In genomic region chr7:15982729-15983407, GRCm38 (mm10) we compare ENCODE assay signal across 9 mouse cellular contexts. TPM values are rescaled to one million over a fixed set of nuclear protein-coding genes. Genes with fewer than 3 reads are reported as not detected.
DNase-seq lines count a peak whose midpoint lies in the region; ATAC-seq and TF ChIP-seq lines count a peak whose summit lies in the region.
"Had no signal": no experiment of that assay in that cellular context is flagged by ENCODE, and none has a peak within 500 bp of the region (broad histone marks: within the 10 kb centered on the region; RNA-seq: fewer than 3 reads in every experiment).

No protein-coding gene starts in this region.

- intact Hi-C loops in left cerebral cortex, adult 2 months (cut with DNase I) = loop anchor here (1.0 to 5.0 kb wide), 2 partner anchors 69 to 169 kb away; no protein-coding TSS in a partner anchor

- peak; percentile 85 for TF ChIP-seq CTCF in left cerebral cortex, adult 2 months (IDR thresholded peaks at IDR 0.05)
- TF ChIP-seq CTCF in lung, embryonic 14.5 days (IDR thresholded peaks at IDR 0.05; ENCODE audit: low read depth) = peak; percentile 74

- H3K4me3 ChIP-seq in left cerebral cortex, adult 2 months = no peak overlapping the region
- no peak overlapping the region for H3K4me3 ChIP-seq in lung, embryonic 14.5 days (ENCODE audit: low read depth, low read length)
- H3K4me3 ChIP-seq in neural tube, embryonic 15.5 days (replicated peaks) = no peak overlapping the region
- H3K4me3 ChIP-seq: heart, embryonic 13.5 days had no signal

- no peak overlapping the region for H3K4me2 ChIP-seq in lung, embryonic 14.5 days
- no peak overlapping the region for H3K4me2 ChIP-seq in neural tube, embryonic 15.5 days
- H3K4me2 ChIP-seq: heart, embryonic 13.5 days had no signal

- no peak overlapping the region for H3K27ac ChIP-seq in left cerebral cortex, adult 2 months
- H3K27ac ChIP-seq in lung, embryonic 14.5 days (ENCODE audit: low read depth) = no peak overlapping the region
- H3K27ac ChIP-seq in neural tube, embryonic 15.5 days (replicated peaks) = no peak overlapping the region

- DNase-seq in adrenal gland, postnatal 14 days = peak; percentile 67
- no peak for DNase-seq in adrenal gland, postnatal 25 days
- no peak for DNase-seq in left cerebral cortex, adult 2 months (ENCODE audit: extremely low spot score in 1 of 2, low spot score in 2 of 2)
- DNase-seq in left cerebral cortex, adult 8-10 months (ENCODE audit: low spot score in 2 of 2) = no peak
- DNase-seq in ZHBTc4 (ENCODE audit: low read depth, low spot score) = peak; percentile 63
- peak; percentile 78 for DNase-seq in lung, embryonic 14.5 days
- no peak for DNase-seq in ovary, adult 18-20 months (ENCODE audit: low spot score)

- H3K9me3 ChIP-seq in lung, embryonic 14.5 days (ENCODE audit: low read depth, low read length) = no peaks in the 10 kb centered on the region
- no peaks in the 10 kb centered on the region for H3K9me3 ChIP-seq in neural tube, embryonic 15.5 days (replicated peaks)
- H3K9me3 ChIP-seq: heart, embryonic 13.5 days had no signal

- H3K27me3 ChIP-seq in lung, embryonic 14.5 days (ENCODE audit: insufficient read depth, low read length) = no peaks in the 10 kb centered on the region
- no peaks in the 10 kb centered on the region for H3K27me3 ChIP-seq in neural tube, embryonic 15.5 days (replicated peaks)
- H3K27me3 ChIP-seq: heart, embryonic 13.5 days had no signal

- H3K4me1 ChIP-seq in lung, embryonic 14.5 days (ENCODE audit: insufficient read depth) = no peaks in the 10 kb centered on the region
- no peaks in the 10 kb centered on the region for H3K4me1 ChIP-seq in neural tube, embryonic 15.5 days

- WGBS in lung, embryonic 14.5 days = 37% methylated on average over 4 of the region's 4 CpGs
- 48% methylated on average over 4 of the region's 4 CpGs for WGBS in neural tube, embryonic 15.5 days

- ATAC-seq in lung, embryonic 14.5 days (ENCODE audit: insufficient read depth) = no peak
- ATAC-seq in neural tube, embryonic 15.5 days (ENCODE audit: low FRiP score) = no peak

- H3K36me3 ChIP-seq in lung, embryonic 14.5 days (ENCODE audit: insufficient read depth) = peaks cover 80% of the 10 kb centered on the region
- peaks cover 44% of the 10 kb centered on the region for H3K36me3 ChIP-seq in neural tube, embryonic 15.5 days

- H3K9ac ChIP-seq in lung, embryonic 14.5 days = no peak overlapping the region
- H3K9ac ChIP-seq in neural tube, embryonic 15.5 days (replicated peaks) = no peak overlapping the region

RNA-seq across cellular contexts. Expression of gene Ehd2, which starts 15.5 kb away (rescaled TPM):
- total RNA-seq in adrenal gland, postnatal 14 days (2021) = 119 and 121 TPM in 2 replicates
- 38.3 and 41.0 TPM in 2 replicates for total RNA-seq in adrenal gland, postnatal 25 days (2021)
- total RNA-seq in left cerebral cortex, adult 2 months (2021) = 1 to 10 TPM; 6.4 to 6.7 TPM
- 1 to 10 TPM; 4.6 to 5.9 (median 5.2) TPM for total RNA-seq in left cerebral cortex, adult 8-10 months (2022)
- 61.2 and 67.5 TPM in 2 replicates for polyA plus RNA-seq in lung, embryonic 14.5 days (2014; fragmentation: Nextera tagmentation; extraction: Ambion mirVana)
- polyA plus RNA-seq in neural tube, embryonic 15.5 days (2015; fragmentation: Nextera tagmentation; extraction: Ambion mirVana) = 9.2 and 14.8 TPM in 2 replicates

RNA-seq across cellular contexts. Expression of gene Nop53, which starts 37.0 kb away (rescaled TPM):
- 196 and 213 TPM in 2 replicates for total RNA-seq in adrenal gland, postnatal 14 days (2021)
- 174 TPM in 2 replicates for total RNA-seq in adrenal gland, postnatal 25 days (2021)
- total RNA-seq in left cerebral cortex, adult 2 months (2021) = 100 to 1,000 TPM; 108 to 113 TPM
- total RNA-seq in left cerebral cortex, adult 8-10 months (2022) = 100 to 1,000 TPM; 114 to 149 (median 128) TPM
- 184 and 187 TPM in 2 replicates for polyA plus RNA-seq in lung, embryonic 14.5 days (2014; fragmentation: Nextera tagmentation; extraction: Ambion mirVana)
- 108 and 127 TPM in 2 replicates for polyA plus RNA-seq in neural tube, embryonic 15.5 days (2015; fragmentation: Nextera tagmentation; extraction: Ambion mirVana)

Comparison
In these comparisons a context has a peak if more than half of its experiments do, and no peak if none do; other contexts are left out.
1. DNase-seq: peak in adrenal gland, postnatal 14 days (single experiment), ZHBTc4 (single experiment) and lung, embryonic 14.5 days (single experiment); none in adrenal gland, postnatal 25 days (single experiment), left cerebral cortex, adult 2 months (0 of 2), left cerebral cortex, adult 8-10 months (0 of 2) and ovary, adult 18-20 months (single experiment).